Mouse (Mus musculus) myocyte (in vitro differentiated cells): ENCODE data around the gene Adk.

Experiments used
- CEBPB ChIP-seq: IDR thresholded peaks from 2 replicates; pipeline ENCODE4 v1.6.1; 2011; ENCODE audit warnings: mild to moderate bottlenecking, moderate library complexity; ENCODE audit not compliant: poor library complexity, insufficient read depth, severe bottlenecking
- E2F4 ChIP-seq: IDR thresholded peaks from one replicate; pipeline ENCODE4 v1.6.1; 2011; ENCODE audit warnings: mild to moderate bottlenecking, control low read depth, moderate library complexity; ENCODE audit not compliant: insufficient read depth
- MYOG ChIP-seq, 3 experiments: IDR thresholded peaks; one replicate each; pipeline ENCODE4 v1.6.1; 2011; ENCODE audit warnings: control low read depth in 2 of 3, low read depth in 2 of 3, mild to moderate bottlenecking in 2 of 3; ENCODE audit not compliant: insufficient read length in 2 of 3, control insufficient read depth in 1 of 3, insufficient read depth in 1 of 3
- POLR2A ChIP-seq: IDR thresholded peaks from one replicate; pipeline ENCODE4 v1.6.1; 2011; ENCODE audit warnings: low read depth, mild to moderate bottlenecking, control low read depth, moderate library complexity; ENCODE audit not compliant: insufficient read length
- POLR2AphosphoS2 ChIP-seq: IDR thresholded peaks from one replicate; pipeline ENCODE4 v1.6.1; 2011; ENCODE audit warnings: low read depth, control low read depth; ENCODE audit not compliant: insufficient read length
- TCF12 ChIP-seq: IDR thresholded peaks from one replicate; pipeline ENCODE4 v1.6.1; 2011; ENCODE audit warnings: mild to moderate bottlenecking, control low read depth; ENCODE audit not compliant: poor library complexity, insufficient read depth, severe bottlenecking
- TCF3 ChIP-seq: IDR thresholded peaks from one replicate; pipeline ENCODE4 v1.6.1; 2011; ENCODE audit warnings: low read depth, control low read depth; ENCODE audit not compliant: insufficient read length
- USF1 ChIP-seq: IDR thresholded peaks from one replicate; pipeline ENCODE4 v1.6.1; 2011; ENCODE audit warnings: low read depth, mild to moderate bottlenecking, control low read depth, moderate library complexity

DNA sequence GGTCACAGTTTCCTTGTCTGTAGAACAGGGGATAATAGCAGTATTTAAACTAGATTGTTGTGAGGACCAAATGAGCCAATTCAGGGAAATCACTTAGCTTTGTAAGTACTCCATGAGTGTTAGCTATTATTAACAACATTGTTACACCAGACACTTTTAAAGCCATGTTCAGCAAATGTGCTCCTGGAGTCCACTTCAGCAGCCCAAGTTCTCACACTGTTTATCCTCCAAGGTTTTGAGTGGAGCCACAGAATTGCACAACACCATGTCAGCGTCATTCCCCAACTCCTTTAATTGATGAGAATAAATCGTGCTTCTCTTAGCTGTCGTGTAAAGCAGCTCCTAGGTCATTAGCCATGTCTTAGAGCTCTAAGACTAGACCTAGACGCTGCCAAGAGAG is 437.8 kb downstream of the Adk start:
- TF ChIP-seq E2F4 (no peak), USF1 (no peak), POLR2A (no peak), MYOG (IDR thresholded peaks at IDR 0.05; ENCODE audit: control insufficient read depth in 1 of 3, insufficient read depth in 1 of 3, insufficient read length in 2 of 3, low read depth in 2 of 3) (no peak), TCF3 (no peak), POLR2AphosphoS2 (no peak), TCF12 (no peak), CEBPB (peak; percentile 62; the same call in 1 of the 2 replicates)
